Mouse (Mus musculus) G1E (cell line): ENCODE measurements around the gene Olfr288.

ENCODE experiments used
- CTCF ChIP-seq: IDR thresholded peaks from 2 replicates; pipeline ENCODE4 v1.5.1; 2012; ENCODE audit warnings: low read depth, low read length, inconsistent platforms, mixed read lengths
- GATA1 ChIP-seq: IDR thresholded peaks from 2 replicates; pipeline ENCODE4 v1.6.1; 2012; ENCODE audit warnings: borderline replicate concordance, low read length, inconsistent platforms, mixed read lengths
- GATA2 ChIP-seq: IDR thresholded peaks from 2 replicates; pipeline ENCODE4 v1.6.1; 2012; ENCODE audit warnings: low read depth, low read length, inconsistent platforms, borderline replicate concordance
- TAL1 ChIP-seq: conservative IDR thresholded peaks from 2 replicates; pipeline ENCODE4 v1.6.1; 2012; ENCODE audit warnings: low read depth, low read length, inconsistent platforms, mixed read lengths

DNA sequence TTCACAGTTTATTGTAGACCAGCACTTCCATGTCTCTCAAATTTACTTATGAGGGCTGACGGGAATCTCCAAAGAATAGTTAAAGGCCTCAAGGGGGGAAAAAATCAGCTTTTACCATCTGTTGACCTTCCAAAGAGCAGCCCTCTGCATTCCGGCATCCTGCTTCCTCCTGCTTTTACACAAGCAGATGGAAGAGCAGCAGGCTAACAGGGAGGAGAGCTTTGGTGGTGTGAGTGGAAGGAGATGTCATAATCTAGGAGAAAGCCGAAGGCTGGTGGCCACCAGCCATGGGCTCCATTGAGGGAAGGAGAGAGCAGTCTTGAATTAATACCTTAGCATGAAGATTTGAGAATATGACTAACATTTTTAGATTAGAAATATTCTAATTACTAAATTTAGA lies 47.0 kb downstream of the Olfr288 start:
- no peak for TF ChIP-seq CTCF
- no peak for TF ChIP-seq TAL1
- no peak for TF ChIP-seq GATA2
- TF ChIP-seq GATA1 = no peak
